Mouse (Mus musculus): ENCODE measurements around the gene Scube3.

- no peak for TF ChIP-seq CTCF (IDR thresholded peaks at IDR 0.05; ENCODE audit: insufficient read depth, low read depth, low read length)
- no peak for TF ChIP-seq POLR2A (IDR thresholded peaks at IDR 0.05; ENCODE audit: insufficient read depth, low read depth, low read length)
Observed at GRCm38 (mm10) chr17:28201982-28202381, 60.0 kb downstream of the Scube3 start.
